Mouse (Mus musculus): ENCODE results near the gene Zfp618.

The Zfp618 gene

GRCm38 (mm10) chr4:63156726-63157634 lies 191.6 kb downstream of the Zfp618 start:
- DNase-seq (ENCODE audit: low read depth, low spot score) = no peak

- no peak for DNase-seq (ENCODE audit: low read depth, low spot score)
Measured at GRCm38 (mm10) chr4:63158192-63158591, 192.8 kb downstream of the Zfp618 start.

- peak; percentile 75 for DNase-seq (ENCODE audit: low read depth, low spot score)
Measured at GRCm38 (mm10) chr4:63158961-63159592, 193.7 kb downstream of the Zfp618 start.

- no peak for DNase-seq (ENCODE audit: low read depth, low spot score)
Measured at GRCm38 (mm10) chr4:63165636-63166035, 200.3 kb downstream of the Zfp618 start.

- DNase-seq (ENCODE audit: low read depth, low spot score) = no peak
Measured at GRCm38 (mm10) chr4:63166323-63166722, 200.9 kb downstream of the Zfp618 start.

GRCm38 (mm10) chr4:63170061-63170460 lies 204.7 kb downstream of the Zfp618 start:
- no peak for DNase-seq (ENCODE audit: low read depth, low spot score)

- no peak for DNase-seq (ENCODE audit: low read depth, low spot score)
Measured at GRCm38 (mm10) chr4:63171122-63171521, 205.7 kb downstream of the Zfp618 start.

GRCm38 (mm10) chr4:63171969-63172685 lies 206.8 kb downstream of the Zfp618 start, which contains the start of gene Kif12:
Gene Kif12, minus strand, starts transcription at chr4:63172131.
- no peak for DNase-seq (ENCODE audit: low read depth, low spot score)

- peak; percentile 42 for DNase-seq (ENCODE audit: low read depth, low spot score)
Measured at GRCm38 (mm10) chr4:63181556-63181955, 216.2 kb downstream of the Zfp618 start.

- DNase-seq (ENCODE audit: low read depth, low spot score) = no peak
Measured at GRCm38 (mm10) chr4:63186281-63186870, 221.0 kb downstream of the Zfp618 start.

Measured in retina, postnatal 7 days (tissue).